Comparison of ENCODE assay signal across 8 mouse cellular contexts in the genomic region with DNA sequence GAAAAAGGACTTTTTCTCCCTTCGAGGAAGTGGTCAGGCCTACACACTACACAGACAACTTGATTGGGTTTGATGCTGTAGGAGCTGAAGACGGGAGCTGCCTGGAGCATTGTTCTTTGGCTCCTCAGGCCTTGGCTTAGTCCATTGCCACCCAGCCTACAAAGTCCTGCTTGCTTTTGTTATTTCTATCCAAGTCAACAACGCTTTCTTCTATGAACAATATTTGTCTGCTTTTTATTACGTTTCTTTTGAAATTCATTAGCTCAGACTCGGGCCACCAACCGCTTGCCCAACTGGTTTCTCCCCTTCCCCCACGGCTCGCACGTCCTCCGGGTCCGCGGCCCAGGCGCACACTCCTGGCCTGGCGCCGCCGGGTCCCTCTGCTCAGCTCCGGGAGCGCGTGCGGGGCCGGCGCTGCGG. TPM values are rescaled to one million over a fixed set of nuclear protein-coding genes. Genes with fewer than 3 reads are reported as not detected.
DNase-seq lines count a peak whose midpoint lies in the region; ATAC-seq and TF ChIP-seq lines count a peak whose summit lies in the region.

No protein-coding gene starts in this region.

- no peak for TF ChIP-seq POLR2A in testis, adult 2 months (IDR thresholded peaks at IDR 0.05; ENCODE audit: control insufficient read depth, low read depth, low read length)

- H3K4me3 ChIP-seq in testis, adult 2 months (ENCODE audit: control insufficient read depth, low read depth, low read length) = peak overlapping the region; percentile 83
- peak overlapping the region; percentile 75 for H3K4me3 ChIP-seq in hindbrain, embryonic 12.5 days
- H3K4me3 ChIP-seq in midbrain, embryonic 10.5 days = peak overlapping the region; percentile 70

- ATAC-seq in hindbrain, embryonic 12.5 days (ENCODE audit: low FRiP score) = peak; percentile 46

- no peak for TF ChIP-seq CTCF in testis, adult 2 months (IDR thresholded peaks at IDR 0.05; ENCODE audit: control insufficient read depth, insufficient read depth, insufficient replicate concordance, low read depth, low read length)

- H3K9ac ChIP-seq in hindbrain, embryonic 12.5 days = peak overlapping the region; percentile 99

- H3K9me3 ChIP-seq in hindbrain, embryonic 12.5 days (replicated peaks) = no peaks in the 10 kb centered on the region
- no peaks in the 10 kb centered on the region for H3K9me3 ChIP-seq in midbrain, embryonic 10.5 days (replicated peaks)

- H3K27me3 ChIP-seq in testis, adult 2 months (ENCODE audit: control insufficient read depth, insufficient read depth, low read length) = no peaks in the 10 kb centered on the region
- no peaks in the 10 kb centered on the region for H3K27me3 ChIP-seq in hindbrain, embryonic 12.5 days
- no peaks in the 10 kb centered on the region for H3K27me3 ChIP-seq in midbrain, embryonic 10.5 days (ENCODE audit: low read depth, poor library complexity, severe bottlenecking)

- peak; percentile 84 for DNase-seq in cerebellum, adult 9-10 months
- DNase-seq in cerebellum, postnatal 25 days = no peak
- DNase-seq in testis, postnatal 14 days (ENCODE audit: low spot score) = no peak
- no peak for DNase-seq in midbrain, embryonic 10.5 days (ENCODE audit: low spot score)
- DNase-seq in adrenal gland, postnatal 25 days = no peak
- no peak for DNase-seq in adrenal gland, postnatal 14 days

- no peaks in the 10 kb centered on the region for H3K36me3 ChIP-seq in testis, adult 2 months (ENCODE audit: control insufficient read depth, insufficient read depth, low read length)
- H3K36me3 ChIP-seq in hindbrain, embryonic 12.5 days = peaks cover 2% of the 10 kb centered on the region; the same call in 1 of the 2 replicates
- H3K36me3 ChIP-seq in midbrain, embryonic 10.5 days = peaks cover 3% of the 10 kb centered on the region

- H3K4me2 ChIP-seq in hindbrain, embryonic 12.5 days (replicated peaks) = peak overlapping the region; percentile 56

- peaks cover 6% of the 10 kb centered on the region for H3K4me1 ChIP-seq in testis, adult 2 months (ENCODE audit: control insufficient read depth, insufficient read depth, low read length)
- H3K4me1 ChIP-seq in hindbrain, embryonic 12.5 days = 0 out of 2 replicates have a peak, but pooled peaks cover 2% of the 10 kb centered on the region
- peaks cover 12% of the 10 kb centered on the region for H3K4me1 ChIP-seq in midbrain, embryonic 10.5 days

- 0% methylated on average over 23 of the region's 23 CpGs for WGBS in hindbrain, embryonic 12.5 days
- WGBS in midbrain, embryonic 10.5 days = 0% methylated on average over 23 of the region's 23 CpGs

- H3K27ac ChIP-seq in testis, adult 2 months (ENCODE audit: control insufficient read depth, insufficient read depth, low read depth, low read length) = peak overlapping the region; percentile 75
- H3K27ac ChIP-seq in hindbrain, embryonic 12.5 days = peak overlapping the region; percentile 100
- H3K27ac ChIP-seq in midbrain, embryonic 10.5 days (replicated peaks) = peak overlapping the region; percentile 99

RNA-seq across cellular contexts. Expression of gene Arrdc3, which starts 0.5 kb away (rescaled TPM):
- 69.6 and 76.3 TPM in 2 replicates for polyA plus RNA-seq in testis, adult 2 months (2012; rRNA removed)
- 78.9 and 87.9 TPM in 2 replicates for polyA plus RNA-seq in hindbrain, embryonic 12.5 days (2016; fragmentation: Nextera tagmentation; extraction: Ambion mirVana)
- 40.0 and 47.5 TPM in 2 replicates for polyA plus RNA-seq in midbrain, embryonic 10.5 days (2016; fragmentation: Nextera tagmentation; extraction: Ambion mirVana)
- 152 and 185 TPM in 2 replicates for total RNA-seq in adrenal gland, postnatal 25 days (2021)
- 107 and 117 TPM in 2 replicates for total RNA-seq in adrenal gland, postnatal 14 days (2021)
